Mouse (Mus musculus) liver, postnatal 0 days (tissue): ENCODE data around the gene Nr2c1. TPM values are rescaled to one million over a fixed set of nuclear protein-coding genes. Genes with fewer than 3 reads are reported as not detected.

Experiments used
- ATAC-seq: fragments of 200-750 bp; cut with Nextera tagmentation; 2 replicates; pipeline ENCODE4 v1.8.0; 2017; ENCODE audit warnings: mild to moderate bottlenecking, moderate library complexity
- DNase-seq: peaks from one replicate; pipeline ENCODE4 v3.0.0-alpha.2; 2016
- H3K27ac ChIP-seq: fragments of 300-500 bp; sonication (generic); 2 replicates; pipeline ENCODE4 v1.5.1; 2014; ENCODE audit warnings: antibody characterized with exemption, moderate library complexity, mild to moderate bottlenecking, low read depth
- H3K27me3 ChIP-seq: fragments of 300-500 bp; sonication (generic); 2 replicates; pipeline ENCODE4 v1.6.1; 2014; ENCODE audit warnings: low read length, control low read depth, mixed read lengths; ENCODE audit not compliant: insufficient read depth
- H3K36me3 ChIP-seq: fragments of 300-500 bp; sonication (generic); replicated peaks from 2 replicates; pipeline ENCODE4 v1.6.1; 2014; ENCODE audit warnings: mild to moderate bottlenecking, control low read depth, low read length, moderate library complexity, mixed read lengths; ENCODE audit not compliant: insufficient read depth
- H3K4me1 ChIP-seq: fragments of 300-500 bp; sonication (generic); 2 replicates; pipeline ENCODE4 v1.6.1; 2014; ENCODE audit warnings: antibody characterized with exemption, mild to moderate bottlenecking, control low read depth; ENCODE audit not compliant: insufficient read depth
- H3K4me2 ChIP-seq: fragments of 300-500 bp; sonication (generic); 2 replicates; pipeline ENCODE4 v1.6.1; 2014; ENCODE audit warnings: low read depth, mild to moderate bottlenecking, low read length, moderate library complexity, mixed read lengths
- H3K4me3 ChIP-seq: fragments of 300-500 bp; sonication (generic); 2 replicates; pipeline ENCODE4 v1.5.1; 2014; ENCODE audit warnings: low read depth, low read length
- H3K9ac ChIP-seq: fragments of 300-500 bp; sonication (generic); replicated peaks from 2 replicates; pipeline ENCODE4 v1.6.1; 2014; ENCODE audit warnings: mild to moderate bottlenecking, moderate library complexity
- H3K9me3 ChIP-seq: fragments of 300-500 bp; sonication (generic); 2 replicates; pipeline ENCODE4 v1.6.1; 2016; ENCODE audit warnings: mild to moderate bottlenecking, control low read depth, low read length, mixed read lengths
- CTCF ChIP-seq: sonication (generic); IDR thresholded peaks from 2 replicates; pipeline ENCODE4 v1.5.1; 2016; ENCODE audit warnings: antibody characterized with exemption, low read depth
- EP300 ChIP-seq: IDR thresholded peaks from 2 replicates; pipeline ENCODE4 v1.6.1; 2016; ENCODE audit warnings: antibody characterized with exemption, low read depth, mild to moderate bottlenecking
- WGBS: fragments of 180-500 bp; shearing (Covaris S2); extraction: QIAGEN DNeasy Blood & Tissue Kit; methylation state at CpG from one replicate; pipeline ENCODE4 v1.1.7; 2014; ENCODE audit not compliant: insufficient replicate concordance; 5-methylcytosine and 5-hydroxymethylcytosine counted together
- polyA plus RNA-seq: library from polyadenylated mRNA; unstranded; fragments of >200 nt; fragmentation: Nextera tagmentation; extraction: Ambion mirVana; gene quantifications from 2 replicates; pipeline ENCODE4 v1.2.1, GENCODE M21; 2015

The Nr2c1 gene
- polyA plus RNA-seq, 1 experiment from 2014 or later = 2.9 TPM

DNA sequence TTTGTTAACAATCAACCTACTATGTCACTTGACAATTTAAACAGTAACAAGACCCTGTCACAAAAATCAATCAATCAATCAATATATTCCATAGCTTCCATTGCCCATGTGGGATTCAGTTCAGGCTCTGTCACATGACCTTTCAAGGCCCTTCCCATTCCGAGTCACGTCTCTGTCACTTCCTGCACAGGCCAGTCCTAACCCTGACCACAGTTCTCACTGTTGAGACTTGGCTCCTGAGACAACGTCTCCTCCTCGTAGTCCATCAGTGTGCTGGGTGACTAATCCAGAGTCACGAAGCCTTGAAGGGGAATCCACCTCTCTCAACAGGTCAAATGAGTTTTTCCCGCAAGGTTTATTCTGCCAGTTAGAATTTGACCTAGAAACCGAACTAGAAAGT lies 26.8 kb downstream of the Nr2c1 start:
- Histone ChIP-seq H3K9me3 (no peaks in the 10 kb centered on the region), H3K36me3 (peaks cover 27% of the 10 kb centered on the region), H3K4me1 (no peaks in the 10 kb centered on the region), H3K27me3 (no peaks in the 10 kb centered on the region), H3K4me2 (no peak overlapping the region), H3K4me3 (no peak overlapping the region), H3K9ac (no peak overlapping the region), H3K27ac (no peak overlapping the region)
- DNase-seq = no peak
- TF ChIP-seq CTCF (no peak), EP300 (no peak)
- ATAC-seq = no peak
- WGBS = 64% methylated on average over 7 of the region's 7 CpGs

DNA sequence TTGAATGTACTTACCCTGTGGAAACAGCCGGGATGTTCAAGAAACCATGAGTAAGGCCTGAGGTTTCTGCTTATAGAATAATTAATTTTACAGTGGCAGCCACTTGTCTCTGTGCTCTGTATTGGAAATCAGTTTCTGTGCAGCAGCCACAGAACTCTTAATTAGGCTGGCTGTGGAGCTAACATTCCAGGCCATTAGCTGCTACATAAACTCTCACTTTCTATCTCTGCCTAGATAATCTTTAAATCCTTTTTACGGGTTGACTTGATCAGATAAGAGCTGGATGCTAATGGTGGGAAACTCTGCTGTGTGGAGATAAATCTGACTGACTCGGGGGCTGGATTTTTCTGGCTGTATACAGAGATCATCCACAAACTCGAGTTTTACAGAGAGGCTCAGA lies 35.4 kb downstream of the Nr2c1 start:
- 47% methylated on average over 4 of the region's 4 CpGs for WGBS
- H3K27me3 ChIP-seq = no peaks in the 10 kb centered on the region
- no peaks in the 10 kb centered on the region for H3K4me1 ChIP-seq
- no peak overlapping the region for H3K4me3 ChIP-seq
- no peak overlapping the region for H3K27ac ChIP-seq
- no peak for ATAC-seq
- H3K36me3 ChIP-seq = peaks cover 23% of the 10 kb centered on the region
- no peak overlapping the region for H3K4me2 ChIP-seq
- no peak overlapping the region for H3K9ac ChIP-seq
- TF ChIP-seq CTCF (no peak), EP300 (no peak)
- H3K9me3 ChIP-seq = no peaks in the 10 kb centered on the region
- no peak for DNase-seq

DNA sequence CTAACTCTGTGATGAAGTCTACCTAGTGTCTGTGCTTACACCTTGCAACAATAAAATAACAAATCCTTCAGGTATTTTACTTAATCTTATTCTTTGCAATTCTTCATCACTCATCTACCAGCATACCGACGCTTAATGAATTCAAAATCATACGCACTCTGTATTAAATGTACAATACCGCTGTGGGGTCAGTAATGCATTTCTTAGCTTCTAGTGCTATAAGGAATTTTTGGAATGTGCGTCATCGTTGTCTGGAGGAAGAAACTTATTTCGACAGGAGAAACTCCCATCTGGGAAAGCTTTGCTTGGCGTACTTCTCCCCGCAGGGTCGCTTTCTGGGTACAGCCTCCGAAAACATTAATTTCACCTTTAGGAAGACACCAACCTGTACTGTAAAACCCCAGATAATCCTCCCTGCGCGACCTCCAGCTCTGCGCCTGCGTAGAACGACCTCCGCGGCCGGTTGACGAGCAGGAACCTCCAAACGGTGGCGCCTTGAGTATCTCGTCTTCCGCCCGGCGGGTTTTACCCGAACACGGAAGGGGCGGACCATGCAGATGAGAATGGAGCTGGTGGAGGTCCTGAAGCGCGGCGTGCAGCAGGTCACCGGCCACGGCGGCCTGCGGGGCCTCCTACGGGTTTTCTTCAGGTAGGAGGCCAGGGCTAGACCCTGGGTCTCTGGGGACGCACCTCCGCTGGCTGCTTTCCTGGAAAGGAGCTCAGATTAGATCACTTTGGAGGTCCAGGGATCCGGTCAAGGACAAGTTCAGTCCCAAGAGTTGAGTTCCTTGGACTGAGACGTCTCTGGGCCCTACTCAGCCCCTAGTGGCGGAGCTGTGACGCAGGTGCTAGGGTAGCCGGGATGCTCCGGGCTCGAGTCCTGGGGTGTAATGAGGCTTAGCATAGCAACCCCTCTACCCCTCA lies 50.9 kb downstream of the Nr2c1 start, which contains the start of gene Ndufa12:
TSS of gene Ndufa12 (plus strand) at position 239 of the 924 bp plus-strand sequence.
- H3K36me3 ChIP-seq = peaks cover 34% of the 10 kb centered on the region
- under 1% methylated on average over 46 of the region's 46 CpGs for WGBS
- peak; percentile 98 for ATAC-seq

DNA sequence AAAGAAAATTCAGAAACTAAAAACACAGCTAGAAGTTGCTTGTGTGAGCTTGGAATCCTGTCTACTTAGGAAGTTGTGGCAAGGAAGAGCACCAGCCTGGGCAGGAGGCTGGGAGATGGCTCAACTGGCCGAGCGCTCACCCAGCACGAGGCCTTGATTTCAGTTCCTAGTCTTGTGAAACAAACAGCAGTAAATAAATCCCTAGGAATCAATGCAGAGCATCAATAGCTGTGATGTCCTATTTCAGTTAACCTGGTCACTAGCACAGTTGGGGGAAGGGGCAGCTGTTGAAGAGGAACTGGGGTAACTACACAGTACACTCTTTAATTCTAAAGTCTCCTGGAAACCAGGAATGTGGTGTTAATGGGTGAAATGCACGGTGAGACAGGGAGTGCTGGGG lies 57.1 kb downstream of the Nr2c1 start:
- Histone ChIP-seq H3K36me3 (peaks cover 38% of the 10 kb centered on the region), H3K9me3 (no peaks in the 10 kb centered on the region), H3K4me3 (no peak overlapping the region), H3K27ac (no peak overlapping the region), H3K9ac (no peak overlapping the region), H3K4me2 (no peak overlapping the region), H3K27me3 (no peaks in the 10 kb centered on the region), H3K4me1 (no peaks in the 10 kb centered on the region; the same call in none of the 2 replicates)
- WGBS = 69% methylated on average over 4 of the region's 4 CpGs
- DNase-seq (peak; percentile 24), ATAC-seq (peak; percentile 91)
- TF ChIP-seq CTCF (no peak), EP300 (no peak)

More for the DNA sequence above, 50.9 kb downstream of the Nr2c1 start, which contains the start of gene Ndufa12:
- peak within 1 kb of the TSS; percentile 93 for H3K4me2 ChIP-seq
- peak within 1 kb of the TSS; percentile 85 for H3K9ac ChIP-seq
- peak within 1 kb of the TSS; percentile 87 for H3K4me3 ChIP-seq
- no peaks in the 10 kb centered on the region for H3K27me3 ChIP-seq
- no peaks in the 10 kb centered on the region for H3K9me3 ChIP-seq
- H3K4me1 ChIP-seq = peaks cover 7% of the 10 kb centered on the region
- DNase-seq = peak; percentile 95
- peak within 1 kb of the TSS; percentile 87 for H3K27ac ChIP-seq
- TF ChIP-seq CTCF (peak; percentile 71), EP300 (no peak)

DNA sequence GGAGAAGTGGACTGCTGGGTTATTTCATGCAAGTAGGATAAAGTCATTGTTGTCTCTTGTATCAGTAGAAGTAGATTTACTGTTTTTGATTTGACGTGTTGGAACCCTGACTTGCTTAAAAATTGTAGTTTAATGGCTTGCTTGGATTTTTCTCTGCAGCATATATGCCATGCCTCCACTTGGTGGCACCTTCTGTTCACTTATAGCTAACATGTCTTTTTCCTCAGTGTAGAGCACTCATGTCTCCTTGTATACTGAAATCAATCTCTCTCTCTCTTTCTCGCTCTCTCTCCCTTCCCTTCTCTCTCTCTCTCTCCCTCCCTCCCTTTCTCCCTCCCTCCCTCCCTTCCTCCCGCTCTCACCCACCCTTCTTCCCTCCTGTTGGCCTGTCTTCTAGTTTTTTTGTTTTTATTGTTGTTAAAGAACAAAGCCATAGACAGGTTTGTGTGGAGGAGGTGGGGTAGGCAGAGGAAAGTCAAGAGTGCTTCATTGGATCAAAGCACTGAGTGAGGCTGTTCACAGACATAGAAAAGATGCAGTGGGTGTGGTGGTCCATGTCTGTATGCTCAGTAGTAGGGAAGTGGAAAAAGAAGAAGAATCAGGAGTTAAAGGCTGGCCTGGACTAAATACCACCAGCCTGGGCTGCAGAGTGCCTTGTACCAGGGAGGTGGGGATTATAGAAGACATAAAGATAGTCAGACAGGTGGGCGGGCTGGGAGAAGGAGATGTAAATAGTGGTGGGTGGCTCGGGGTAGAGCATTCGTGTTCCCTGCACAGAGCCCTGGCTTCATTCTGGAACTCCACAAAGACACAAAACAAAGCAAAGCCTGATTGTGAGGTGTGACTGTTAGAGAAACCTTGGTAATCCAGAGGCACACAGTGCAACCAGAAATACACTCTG lies 63.1 kb downstream of the Nr2c1 start:
- Histone ChIP-seq H3K9ac (no peak overlapping the region), H3K9me3 (no peaks in the 10 kb centered on the region), H3K27ac (no peak overlapping the region), H3K4me3 (no peak overlapping the region), H3K36me3 (peaks cover 18% of the 10 kb centered on the region), H3K27me3 (no peaks in the 10 kb centered on the region), H3K4me1 (no peaks in the 10 kb centered on the region), H3K4me2 (no peak overlapping the region)
- no peak for TF ChIP-seq EP300
- peak; percentile 47 for TF ChIP-seq CTCF
- DNase-seq = no peak
- WGBS = 79% methylated on average over 6 of the region's 6 CpGs
- no peak for ATAC-seq

DNA sequence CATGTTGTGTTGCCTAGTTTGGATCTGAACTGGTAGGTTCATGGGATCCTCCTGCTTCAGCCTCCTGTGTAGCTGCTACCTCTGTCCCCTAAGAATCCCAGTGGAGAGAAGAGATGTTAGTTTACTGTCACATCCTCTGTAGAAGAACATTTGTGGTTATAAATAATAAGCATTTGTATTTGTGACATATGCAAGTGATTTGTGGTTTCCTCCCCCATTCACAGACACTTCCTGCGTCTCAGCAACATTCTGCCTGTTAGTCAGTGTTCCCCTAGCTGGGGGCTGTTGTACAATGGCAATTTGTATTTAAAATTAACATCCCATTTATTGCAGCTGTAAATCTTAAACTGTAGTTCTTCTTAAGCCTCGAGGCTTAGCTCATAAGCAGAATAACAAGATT lies 63.9 kb downstream of the Nr2c1 start:
- WGBS = 28% methylated on average over 2 of the region's 2 CpGs
- no peak overlapping the region for H3K27ac ChIP-seq
- peaks cover 18% of the 10 kb centered on the region for H3K36me3 ChIP-seq
- no peaks in the 10 kb centered on the region for H3K4me1 ChIP-seq
- no peaks in the 10 kb centered on the region for H3K9me3 ChIP-seq
- H3K4me3 ChIP-seq = no peak overlapping the region
- ATAC-seq = no peak
- TF ChIP-seq EP300 (no peak), CTCF (no peak)
- DNase-seq = no peak
- no peak overlapping the region for H3K9ac ChIP-seq
- no peak overlapping the region for H3K4me2 ChIP-seq
- H3K27me3 ChIP-seq = no peaks in the 10 kb centered on the region
